Mouse (Mus musculus) left cerebral cortex, adult 2 months (tissue): ENCODE measurements around the gene Tnni1. TPM values are rescaled to one million over a fixed set of nuclear protein-coding genes. Genes with fewer than 3 reads are reported as not detected.

ENCODE experiments used
- DNase-seq, 2 experiments: peaks; one replicate each; pipeline ENCODE4 v3.0.0; 2021 to 2022; ENCODE audit warnings: low spot score in 2 of 2, mixed read lengths in 1 of 2; ENCODE audit errors: extremely low spot score in 1 of 2
- H3K27ac ChIP-seq: fragments of 200-600 bp; 2 replicates; pipeline ENCODE4 v1.8.1; 2022
- H3K4me3 ChIP-seq: fragments of 200-600 bp; 2 replicates; pipeline ENCODE4 v1.8.1; 2022
- CTCF ChIP-seq: fragments of 200-600 bp; IDR thresholded peaks from 2 replicates; pipeline ENCODE4 v1.8.1; 2022; ENCODE audit warnings: antibody characterized with exemption, mild to moderate bottlenecking, moderate library complexity
- intact Hi-C: fragments of 180-260 bp; cut with DNase I; formaldehyde crosslinking; loops from one replicate; pipeline ENCODE4 v1.15.1; 2025
- total RNA-seq, 2 experiments: library from RNA; stranded (reverse); gene quantifications; 2 replicates each; pipeline ENCODE4 v1.2.3; 2021

Tnni1 gene
- total RNA-seq, 2 experiments from 2014 or later: 1.6 to 1.7 TPM

- intact Hi-C loops: no loop called here
- no peak for TF ChIP-seq CTCF
- Histone ChIP-seq H3K4me3 (no peak overlapping the region), H3K27ac (no peak overlapping the region)
- no peak for DNase-seq
Measured at GRCm38 (mm10) chr1:135755913-135756312, 23.3 kb upstream of the Tnni1 start.

GRCm38 (mm10) chr1:135757287-135757686 lies 21.9 kb upstream of the Tnni1 start:
- Histone ChIP-seq H3K27ac (no peak overlapping the region), H3K4me3 (no peak overlapping the region)
- intact Hi-C loops: no loop called here
- no peak for DNase-seq
- TF ChIP-seq CTCF: no peak

GRCm38 (mm10) chr1:135759685-135760084 lies 19.5 kb upstream of the Tnni1 start:
- Histone ChIP-seq H3K4me3 (no peak overlapping the region), H3K27ac (no peak overlapping the region)
- intact Hi-C loops: no loop called here
- DNase-seq: no peak
- no peak for TF ChIP-seq CTCF

GRCm38 (mm10) chr1:135760216-135760615 lies 19.0 kb upstream of the Tnni1 start:
- intact Hi-C loops: no loop called here
- no peak overlapping the region for H3K4me3 ChIP-seq
- TF ChIP-seq CTCF: no peak; the same call in 1 of the 2 replicates
- no peak overlapping the region for H3K27ac ChIP-seq
- DNase-seq: no peak

- intact Hi-C loops: no loop called here
- Histone ChIP-seq H3K27ac (no peak overlapping the region), H3K4me3 (no peak overlapping the region)
- no peak for DNase-seq
- TF ChIP-seq CTCF: no peak
Measured at GRCm38 (mm10) chr1:135761728-135762127, 17.5 kb upstream of the Tnni1 start.

- H3K4me3 ChIP-seq: no peak overlapping the region
Measured at GRCm38 (mm10) chr1:135763503-135764205, 15.6 kb upstream of the Tnni1 start.

GRCm38 (mm10) chr1:135764206-135764528 lies 15.1 kb upstream of the Tnni1 start:
- no peak overlapping the region for H3K27ac ChIP-seq
- intact Hi-C loops: no loop called here
- no peak for DNase-seq
- no peak for TF ChIP-seq CTCF
- no peak overlapping the region for H3K4me3 ChIP-seq

More at GRCm38 (mm10) chr1:135763503-135764205, 15.6 kb upstream of the Tnni1 start:
- DNase-seq: no peak
- TF ChIP-seq CTCF: no peak
- H3K27ac ChIP-seq: no peak overlapping the region
- intact Hi-C loops: no loop called here

GRCm38 (mm10) chr1:135765645-135766591 lies 13.3 kb upstream of the Tnni1 start, which contains the start of gene Phlda3:
Gene Phlda3, plus strand, starts transcription at chr1:135766119.
- H3K4me3 ChIP-seq: peak within 1 kb of the TSS; percentile 66
- H3K27ac ChIP-seq: peak within 1 kb of the TSS; percentile 91
- DNase-seq: peak; percentile 59 to 68

GRCm38 (mm10) chr1:135766592-135767306 lies 12.5 kb upstream of the Tnni1 start:
- no peak for TF ChIP-seq CTCF
- peak overlapping the region; percentile 66 for H3K4me3 ChIP-seq
- intact Hi-C loops: no loop called here
- H3K27ac ChIP-seq: peak overlapping the region; percentile 91
- DNase-seq: no peak

More at GRCm38 (mm10) chr1:135765645-135766591, 13.3 kb upstream of the Tnni1 start, which contains the start of gene Phlda3:
- intact Hi-C loops: no loop called here
- TF ChIP-seq CTCF: no peak; the same call in 1 of the 2 replicates

GRCm38 (mm10) chr1:135767324-135767890 lies 11.8 kb upstream of the Tnni1 start:
- no peak for DNase-seq
- Histone ChIP-seq H3K4me3 (peak overlapping the region; percentile 66), H3K27ac (peak overlapping the region; percentile 91)
- TF ChIP-seq CTCF: no peak
- intact Hi-C loops: no loop called here

- no peak for DNase-seq
- Histone ChIP-seq H3K4me3 (no peak overlapping the region), H3K27ac (no peak overlapping the region)
- intact Hi-C loops: no loop called here
- TF ChIP-seq CTCF: no peak
Measured at GRCm38 (mm10) chr1:135768400-135768799, 10.8 kb upstream of the Tnni1 start.
